Mouse (Mus musculus) layer of hippocampus, postnatal 10 days (tissue): ENCODE results near the gene Xpa. TPM values are rescaled to one million over a fixed set of nuclear protein-coding genes. Genes with fewer than 3 reads are reported as not detected.

ENCODE experiments used
- total RNA-seq, 2 experiments: library from RNA; stranded (reverse); gene quantifications; 2 replicates each; pipeline ENCODE4 v1.2.3; 2021

The Xpa gene
- total RNA-seq, 2 experiments from 2014 or later = 19.7 to 21.3 TPM

Other genes with a start within 250 kb of the Xpa start
- gene Tdrd7, start 231.0 kb downstream of the Xpa start, total RNA-seq = 10 to 100 TPM; 25.2 to 32.7 TPM
- gene Tmod1, start 157.4 kb downstream of the Xpa start, total RNA-seq = 1 to 10 TPM; 7.7 to 8.3 TPM
- 10 to 100 TPM; 52.6 to 56.5 TPM for gene Ncbp1, start 57.7 kb downstream of the Xpa start, total RNA-seq
- gene Tstd2, start 57.6 kb downstream of the Xpa start, total RNA-seq = 10 to 100 TPM; 17.4 to 23.2 TPM
- gene Foxe1, start 147.3 kb upstream of the Xpa start, total RNA-seq = not detected
- gene Trmo, start 193.1 kb upstream of the Xpa start, total RNA-seq = 1 to 10 TPM; 4.9 to 5.5 TPM
- not detected for gene Hemgn, start 217.2 kb upstream of the Xpa start, total RNA-seq